Mouse (Mus musculus): ENCODE data around the gene Atxn2. TPM values are rescaled to one million over a fixed set of nuclear protein-coding genes. Genes with fewer than 3 reads are reported as not detected.

The Atxn2 gene
- 247 TPM for polyA plus RNA-seq (2014; fragmentation: Illumina TruSeq; extraction: RNeasy Lipid Tissue Mini Kit (QIAGEN cat#74804); ENCODE audit: low read depth, low replicate concordance)

DNA sequence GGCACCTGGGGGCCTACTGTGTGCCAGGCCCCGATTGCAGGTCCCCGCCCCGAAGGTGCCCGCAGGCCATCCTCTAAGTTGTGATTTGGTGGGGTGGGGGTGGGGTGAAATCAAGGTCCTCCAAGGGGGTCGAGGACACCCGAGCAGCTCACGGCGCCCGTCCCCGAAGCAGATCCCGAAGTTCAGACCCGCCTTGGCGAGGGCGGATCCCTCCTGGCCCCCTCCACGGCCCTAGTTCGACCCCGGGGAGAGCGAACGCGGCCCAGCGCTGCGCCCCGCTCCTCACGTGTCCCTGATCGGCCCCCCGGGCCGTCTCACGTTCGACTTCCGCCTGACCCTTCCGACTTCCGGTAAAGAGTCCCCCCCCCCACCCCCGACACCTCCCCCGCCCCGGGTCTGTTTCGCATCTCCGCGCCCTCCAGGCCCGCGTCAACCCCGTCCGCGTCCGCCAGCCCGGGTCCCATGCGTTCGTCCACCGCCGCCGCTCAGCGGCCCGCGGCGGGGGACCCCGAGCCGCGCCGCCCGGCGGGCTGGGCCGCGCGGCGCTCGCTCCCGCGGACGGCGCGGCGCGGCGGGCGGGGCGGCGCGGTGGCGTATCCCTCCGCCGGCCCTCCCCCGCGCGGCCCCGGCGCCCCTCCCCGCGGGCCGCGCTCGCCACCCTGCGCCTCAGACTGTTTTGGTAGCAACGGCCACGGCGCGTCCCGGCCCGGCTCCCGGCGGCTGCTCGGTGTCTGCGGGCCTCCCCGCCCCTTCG, at the start of gene Atxn2:
Atxn2 (plus strand) TSS at position 164 of the 754 bp plus-strand sequence.

DNA sequence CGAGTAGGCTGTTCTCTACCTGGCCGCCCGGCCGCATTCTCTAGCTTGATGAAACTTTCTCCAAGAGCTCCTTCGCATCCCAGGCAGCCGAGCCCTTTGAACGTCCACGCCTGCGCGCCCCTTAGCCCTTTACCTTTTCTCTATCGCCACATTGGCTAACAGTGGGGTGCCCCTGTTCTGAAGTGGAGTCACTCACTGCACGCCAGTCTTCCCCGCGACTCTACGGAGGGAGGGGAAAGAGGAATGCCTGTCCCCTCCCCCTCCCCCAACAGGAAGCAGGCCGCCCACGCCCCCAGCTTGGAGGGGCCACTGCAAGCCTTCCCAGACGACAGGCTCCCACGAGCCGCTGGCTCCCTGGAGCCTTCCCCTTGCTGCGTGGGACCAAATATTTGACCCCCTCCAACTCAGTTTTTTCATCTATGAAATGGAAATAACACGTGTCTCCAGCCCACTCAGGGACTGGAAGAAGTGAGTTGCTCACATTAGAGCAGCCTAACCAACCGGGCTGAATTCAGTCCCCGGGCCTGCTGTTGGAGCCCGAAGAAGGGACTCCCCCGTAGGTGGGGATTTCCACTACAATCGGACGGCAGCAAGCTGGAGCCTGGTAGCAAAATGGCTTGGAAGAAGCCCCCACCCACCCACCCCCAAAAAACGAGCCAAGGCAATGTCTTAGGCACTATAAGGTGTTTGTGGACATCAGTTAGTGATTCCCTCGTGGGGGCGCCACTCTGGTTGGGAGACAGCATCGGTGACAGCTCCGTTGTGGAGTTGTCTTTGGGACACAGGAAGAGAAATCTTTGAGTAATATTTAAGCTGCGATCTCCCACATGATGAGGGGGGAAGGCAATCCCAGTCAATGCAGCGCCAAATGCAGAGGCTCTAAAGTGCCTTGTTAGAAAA, 126.6 kb downstream of the Atxn2 start, which contains the start of gene Sh2b3:
Sh2b3 (minus strand) TSS at position 206 of the 900 bp plus-strand sequence.

DNA sequence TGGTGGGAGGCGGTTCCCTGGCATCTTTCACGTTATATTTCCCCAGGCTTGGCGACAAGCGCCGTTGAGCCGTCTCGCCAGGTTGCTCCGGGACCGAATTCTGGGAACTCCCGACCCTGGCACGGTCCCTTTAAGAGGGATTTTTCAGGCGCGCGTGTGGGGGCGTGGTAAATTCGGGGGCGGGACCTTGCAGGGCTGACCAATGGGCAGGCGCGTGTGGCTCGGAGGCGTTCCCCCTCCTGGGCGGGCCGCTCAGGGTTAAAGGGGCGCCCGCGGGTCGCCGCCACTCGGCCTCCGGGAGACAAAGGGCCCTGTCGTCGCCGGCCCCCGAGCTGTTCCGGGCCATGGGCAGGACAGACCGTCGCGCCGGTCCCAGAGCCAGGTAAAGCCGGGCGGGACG, 137.6 kb downstream of the Atxn2 start, which contains the start of gene Pheta1:
Pheta1 (plus strand) TSS at position 242 of the 400 bp plus-strand sequence.

Other genes with a start within 250 kb of the Atxn2 start
- 70.9 TPM for gene Adam1b, start 207.9 kb upstream of the Atxn2 start, polyA plus RNA-seq (2014; fragmentation: Illumina TruSeq; extraction: RNeasy Lipid Tissue Mini Kit (QIAGEN cat#74804); ENCODE audit: low read depth, low replicate concordance)
- gene Adam1a, start 165.9 kb upstream of the Atxn2 start, polyA plus RNA-seq (2014; fragmentation: Illumina TruSeq; extraction: RNeasy Lipid Tissue Mini Kit (QIAGEN cat#74804); ENCODE audit: low read depth, low replicate concordance) = 81.2 TPM
- gene Gm42878, start 165.9 kb upstream of the Atxn2 start, polyA plus RNA-seq (2014; fragmentation: Illumina TruSeq; extraction: RNeasy Lipid Tissue Mini Kit (QIAGEN cat#74804); ENCODE audit: low read depth, low replicate concordance) = not detected
- 55.1 TPM for gene Mapkapk5, start 165.4 kb upstream of the Atxn2 start, polyA plus RNA-seq (2014; fragmentation: Illumina TruSeq; extraction: RNeasy Lipid Tissue Mini Kit (QIAGEN cat#74804); ENCODE audit: low read depth, low replicate concordance)
- gene Aldh2, start 117.5 kb upstream of the Atxn2 start, polyA plus RNA-seq (2014; fragmentation: Illumina TruSeq; extraction: RNeasy Lipid Tissue Mini Kit (QIAGEN cat#74804); ENCODE audit: low read depth, low replicate concordance) = 6.5 TPM
- gene Acad12, start 92.4 kb upstream of the Atxn2 start, polyA plus RNA-seq (2014; fragmentation: Illumina TruSeq; extraction: RNeasy Lipid Tissue Mini Kit (QIAGEN cat#74804); ENCODE audit: low read depth, low replicate concordance) = 2.1 TPM
- 0.64 TPM for gene Acad10, start 50.8 kb upstream of the Atxn2 start, polyA plus RNA-seq (2014; fragmentation: Illumina TruSeq; extraction: RNeasy Lipid Tissue Mini Kit (QIAGEN cat#74804); ENCODE audit: low read depth, low replicate concordance)
- 109 TPM for gene Brap, start 50.8 kb upstream of the Atxn2 start, polyA plus RNA-seq (2014; fragmentation: Illumina TruSeq; extraction: RNeasy Lipid Tissue Mini Kit (QIAGEN cat#74804); ENCODE audit: low read depth, low replicate concordance)
- gene Sh2b3, start 126.3 kb downstream of the Atxn2 start, polyA plus RNA-seq (2014; fragmentation: Illumina TruSeq; extraction: RNeasy Lipid Tissue Mini Kit (QIAGEN cat#74804); ENCODE audit: low read depth, low replicate concordance) = 28.4 TPM
- 0.31 TPM for gene Pheta1, start 137.6 kb downstream of the Atxn2 start, polyA plus RNA-seq (2014; fragmentation: Illumina TruSeq; extraction: RNeasy Lipid Tissue Mini Kit (QIAGEN cat#74804); ENCODE audit: low read depth, low replicate concordance)

Data from testis, adult 10 weeks (tissue).